Mouse (Mus musculus): ENCODE results near the gene Ddx39.

Gene Ddx39

DNA sequence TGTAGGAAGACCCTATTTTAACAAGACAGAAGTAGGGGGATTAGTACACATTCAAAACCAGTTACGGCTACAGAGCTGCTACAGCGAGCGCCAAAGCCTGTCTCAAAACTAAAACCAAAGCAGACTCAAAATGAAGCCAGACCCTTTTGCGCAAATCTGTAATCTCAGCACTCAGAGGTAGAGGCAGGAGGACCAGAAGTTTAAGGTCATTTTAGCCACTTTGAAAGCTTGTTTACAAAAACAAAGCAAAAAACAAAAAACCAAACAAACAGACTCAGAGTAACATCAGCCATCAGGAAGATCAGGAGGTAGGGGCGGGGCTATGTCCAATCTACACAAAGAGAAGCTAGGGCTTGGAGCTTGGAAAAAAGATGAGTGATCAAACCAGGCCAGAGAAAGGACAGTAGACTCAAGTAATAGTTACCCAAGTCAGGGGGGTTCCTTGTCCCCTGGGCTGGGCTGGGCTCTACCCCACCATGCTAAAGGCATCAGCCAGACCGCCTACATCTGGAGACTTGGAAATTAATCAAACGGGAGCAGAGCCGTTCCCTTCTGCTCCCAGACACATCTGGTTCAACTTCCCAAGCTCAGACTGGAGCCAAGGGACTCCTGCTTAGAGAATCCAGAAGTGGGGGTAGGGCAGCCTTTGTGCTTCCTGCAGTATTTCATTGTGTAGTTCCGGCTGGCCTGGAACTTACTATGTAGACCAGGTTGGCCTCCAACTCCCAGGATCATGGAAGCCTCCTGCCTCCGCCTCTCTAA lies 24.2 kb downstream of the Ddx39 start:
- no peak for DNase-seq

- no peak for DNase-seq
Measured at GRCm38 (mm10) chr8:83739711-83740468, 24.9 kb downstream of the Ddx39 start.

DNA sequence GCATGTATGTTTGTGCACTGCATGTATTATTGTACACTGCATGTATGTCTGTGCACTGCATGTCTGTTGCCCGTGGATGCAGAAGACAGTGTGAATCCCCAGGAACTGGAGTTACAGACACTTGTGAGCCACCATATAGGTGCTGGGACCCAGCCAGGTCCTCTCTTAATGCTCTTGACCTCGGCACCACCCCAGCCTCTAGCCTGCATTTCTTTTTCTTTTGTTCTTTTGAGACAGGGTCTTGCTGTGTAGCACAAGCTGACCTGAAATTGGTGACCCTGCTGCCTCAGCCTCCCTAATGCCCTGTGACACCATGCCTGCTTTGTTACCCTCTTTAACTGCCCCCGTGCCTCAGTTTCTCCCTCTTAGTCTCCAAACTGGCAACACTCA lies 25.6 kb downstream of the Ddx39 start:
- no peak for DNase-seq

DNA sequence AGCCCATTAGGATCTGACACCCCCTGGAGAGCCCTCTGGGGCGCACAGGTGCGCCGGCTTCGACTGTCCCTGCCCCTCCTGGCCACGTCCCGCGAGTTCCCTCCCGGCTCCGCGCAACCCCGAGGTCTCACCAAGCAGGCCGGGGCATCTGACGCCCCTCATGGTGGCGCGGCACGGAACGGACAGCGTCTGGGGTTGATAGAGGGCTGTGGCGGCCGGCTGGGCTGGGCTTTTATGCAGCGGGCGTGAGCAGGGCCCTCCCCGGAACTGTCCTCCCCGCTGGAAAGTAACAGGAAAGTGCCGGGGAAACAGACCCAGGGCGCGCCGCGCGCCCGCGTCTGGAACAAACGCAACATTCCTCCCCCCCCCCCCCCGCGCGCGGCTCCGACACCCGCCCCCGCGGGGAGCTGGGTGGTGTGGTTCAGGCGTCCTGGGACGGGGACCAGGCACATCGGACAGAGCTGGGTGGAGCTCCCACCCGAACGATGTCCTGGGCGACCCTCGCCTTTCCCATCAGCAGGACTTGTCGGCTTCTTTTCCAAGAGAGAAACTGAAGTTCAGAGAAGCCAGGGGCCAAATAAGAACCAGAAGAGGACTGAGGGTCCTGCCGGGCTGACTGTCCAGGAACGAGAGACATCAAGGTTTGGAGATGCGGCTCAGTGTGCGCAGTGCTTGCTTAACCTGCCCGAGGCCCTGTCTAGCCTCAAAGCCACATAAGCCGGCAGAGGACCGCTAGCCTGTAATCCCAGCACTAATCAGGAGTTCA lies 26.2 kb downstream of the Ddx39 start, which contains the start of gene Adgre5:
Gene Adgre5, minus strand, starts transcription at position 351 of the 766 bp plus-strand sequence.
- DNase-seq = peak; percentile 66

GRCm38 (mm10) chr8:83741849-83742655 lies 27.1 kb downstream of the Ddx39 start:
- DNase-seq = no peak

GRCm38 (mm10) chr8:83742968-83743367 lies 28.0 kb downstream of the Ddx39 start:
- no peak for DNase-seq

GRCm38 (mm10) chr8:83744070-83744469 lies 29.1 kb downstream of the Ddx39 start:
- peak; percentile 50 for DNase-seq

DNA sequence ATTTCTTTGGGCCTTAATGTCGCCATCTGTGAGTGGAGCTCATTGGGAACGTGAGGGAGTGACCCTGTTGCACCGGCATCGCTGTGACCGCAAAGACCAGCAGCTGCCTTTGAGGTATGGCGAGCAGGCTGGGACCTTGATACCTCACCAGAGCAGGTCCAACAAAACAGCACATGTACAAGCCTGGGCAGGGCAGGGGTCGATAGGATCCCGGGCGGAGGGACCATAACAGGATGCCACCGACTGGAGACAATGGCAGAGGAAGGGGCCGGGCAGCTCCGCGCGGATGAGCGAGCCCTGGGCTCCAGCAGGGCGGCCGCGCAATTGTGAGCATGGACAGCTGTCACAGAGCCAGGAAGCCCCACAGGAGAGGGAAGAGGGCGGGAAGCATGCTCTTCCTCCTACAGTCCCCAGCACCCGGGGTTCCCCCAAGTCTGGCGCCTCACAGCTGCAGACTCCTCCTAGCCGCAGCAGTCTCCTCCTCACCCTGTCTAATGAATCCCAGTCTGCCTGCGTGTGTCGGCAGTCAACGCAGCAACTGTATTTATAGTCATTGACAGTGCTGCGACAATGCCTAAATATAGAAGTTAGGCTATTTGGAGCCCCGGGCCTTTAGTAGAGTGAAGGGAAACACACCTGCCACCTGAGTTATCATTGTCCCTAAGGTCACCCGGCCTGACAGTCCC lies 32.8 kb downstream of the Ddx39 start:
- DNase-seq = peak; percentile 70

DNA sequence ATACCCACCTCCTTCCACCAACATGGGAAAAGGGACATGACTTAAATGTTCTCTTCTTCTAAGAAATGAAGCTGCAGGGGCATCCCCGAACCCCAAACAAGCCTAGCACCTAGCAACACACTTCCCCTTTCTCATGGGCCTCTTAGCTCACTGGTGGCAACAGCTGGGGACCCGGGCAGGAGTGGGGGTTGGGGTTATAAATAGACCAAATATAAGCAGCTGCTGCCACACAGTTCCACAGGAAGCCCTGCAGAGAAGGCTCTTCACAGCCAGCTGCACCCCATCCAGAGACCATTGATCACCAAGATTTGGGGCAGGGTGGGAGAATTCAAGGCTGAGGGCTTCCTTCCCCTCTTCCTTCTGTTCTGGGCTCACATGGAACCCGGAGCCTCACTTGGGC lies 33.7 kb downstream of the Ddx39 start:
- DNase-seq = peak; percentile 26

DNA sequence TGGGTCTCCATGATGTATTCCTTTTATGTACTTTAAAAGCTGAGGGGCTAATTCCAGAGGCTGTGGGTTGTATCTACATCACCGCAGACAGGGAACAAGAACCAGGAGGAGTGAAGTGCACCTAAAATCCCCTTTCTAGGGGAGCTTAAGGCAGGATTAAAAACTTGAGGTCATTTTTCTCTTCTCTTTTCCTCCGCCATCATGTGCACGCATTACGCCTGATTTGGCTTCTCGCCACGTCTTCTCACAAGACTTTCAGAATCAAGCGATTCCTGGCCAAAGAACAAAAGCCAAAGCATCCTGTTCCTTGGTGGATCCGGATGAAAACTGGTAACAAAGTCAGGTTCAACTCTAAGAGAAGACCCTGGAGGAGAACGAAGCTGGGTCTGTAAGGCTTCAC lies 34.3 kb downstream of the Ddx39 start:
- no peak for DNase-seq

GRCm38 (mm10) chr8:83754149-83754548 lies 39.2 kb downstream of the Ddx39 start:
- DNase-seq = no peak

DNA sequence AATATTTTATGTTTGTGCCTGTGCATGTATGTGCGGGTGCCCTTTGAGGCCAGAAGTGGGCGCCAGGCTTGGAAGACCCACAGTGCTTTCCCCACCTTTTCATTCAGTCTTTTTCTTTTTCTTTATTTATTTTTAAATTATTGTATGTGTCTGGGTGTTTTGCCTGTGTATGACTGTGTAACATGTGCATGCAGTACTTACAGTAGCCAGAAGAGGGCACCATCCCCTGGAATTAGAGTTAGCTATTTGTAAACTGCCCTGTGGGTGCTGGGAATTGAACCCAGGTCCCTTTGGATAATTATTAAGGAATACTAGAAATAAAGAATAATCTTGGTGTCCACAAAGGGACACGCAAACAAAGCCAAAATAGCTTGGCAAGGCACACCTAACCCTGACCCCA lies 41.3 kb downstream of the Ddx39 start:
- no peak for DNase-seq

DNA sequence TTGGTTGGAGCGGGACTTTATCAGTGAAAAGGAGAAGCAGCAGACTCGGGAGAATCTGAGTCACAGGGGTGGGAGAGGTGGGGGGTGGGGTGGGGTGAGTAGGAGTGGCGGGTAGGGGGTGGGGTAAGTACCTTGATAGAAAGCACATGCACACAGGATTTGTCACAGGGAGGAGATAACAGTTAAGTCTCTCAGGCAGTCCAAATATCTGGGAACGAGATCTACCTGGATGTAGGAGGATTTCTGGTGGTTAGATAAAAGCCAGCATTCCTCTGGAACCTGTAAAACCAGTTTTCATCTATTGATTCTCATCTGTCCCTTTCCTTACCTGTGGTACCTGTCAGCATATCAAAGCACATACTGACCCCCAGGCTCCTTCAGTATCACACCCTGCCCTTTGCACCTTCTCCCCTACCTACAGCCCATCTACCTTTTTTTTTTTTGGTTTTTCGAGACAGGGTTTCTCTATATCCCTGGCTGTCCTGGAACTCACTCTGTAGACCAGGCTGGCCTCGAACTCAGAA lies 42.2 kb downstream of the Ddx39 start:
- no peak for DNase-seq

DNA sequence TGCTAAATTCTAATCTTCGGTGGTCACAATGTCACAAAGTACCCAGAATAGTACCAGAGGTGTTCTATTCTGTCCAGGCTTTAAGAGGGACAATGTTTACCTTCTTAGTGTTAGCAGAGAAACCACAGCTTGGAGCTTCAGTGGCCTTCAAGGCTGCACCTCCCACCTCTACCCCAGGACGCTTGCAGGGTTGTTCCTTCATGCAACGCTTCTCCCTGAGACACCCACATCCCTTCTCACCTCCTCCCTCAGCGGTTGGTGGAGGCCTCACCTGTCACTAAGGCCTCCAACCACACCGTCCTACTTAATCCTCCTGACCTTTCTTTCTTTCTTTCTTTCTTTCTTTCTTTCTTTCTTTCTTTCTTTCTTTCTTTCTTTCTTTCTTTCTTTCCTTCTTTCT lies 43.3 kb downstream of the Ddx39 start:
- DNase-seq = no peak

DNA sequence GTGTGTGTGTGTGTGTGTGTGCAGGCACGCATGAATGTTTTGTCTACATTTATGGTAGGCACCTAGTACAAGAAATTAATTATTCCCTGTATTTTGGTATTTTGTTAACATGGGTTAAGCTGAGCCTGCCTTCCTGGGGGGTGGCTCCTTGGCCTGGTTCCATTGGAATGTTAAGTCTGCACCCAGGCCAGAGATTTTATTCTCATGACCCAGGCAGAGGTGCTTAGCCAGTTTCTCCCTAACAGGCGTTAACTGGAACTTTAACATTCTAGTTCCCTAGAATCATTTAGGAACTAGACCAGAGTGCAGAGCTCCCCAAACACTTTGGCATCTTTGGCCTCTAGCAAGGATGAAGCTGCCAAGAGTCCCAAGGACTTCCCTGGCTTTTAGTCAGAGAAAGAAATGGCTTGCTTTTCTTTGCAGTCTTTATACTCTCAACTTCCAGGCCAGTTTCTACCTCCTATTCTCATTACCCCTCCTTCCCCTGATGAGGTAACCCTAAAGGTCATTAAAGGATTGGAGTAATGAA lies 44.3 kb downstream of the Ddx39 start:
- peak; percentile 41 for DNase-seq

DNA sequence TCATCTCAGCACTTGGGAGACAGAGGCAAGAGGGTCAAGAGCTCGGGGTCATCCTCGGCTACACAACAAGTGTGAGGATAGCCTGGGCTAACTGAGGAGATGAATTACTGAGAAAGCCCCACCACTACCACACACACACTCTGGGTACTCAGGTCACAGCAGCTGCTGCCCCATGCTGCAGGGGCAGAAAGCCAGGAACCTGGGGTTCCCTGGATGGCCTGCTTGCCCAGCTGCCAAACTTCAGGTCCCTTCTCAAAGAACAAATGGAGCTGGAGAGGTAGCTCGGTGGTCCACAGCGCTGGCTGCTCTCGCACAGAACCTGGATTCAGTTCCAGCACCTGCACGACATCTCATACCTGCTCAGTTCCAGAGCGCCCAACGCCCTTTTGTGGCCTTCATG lies 49.1 kb downstream of the Ddx39 start:
- no peak for DNase-seq

DNA sequence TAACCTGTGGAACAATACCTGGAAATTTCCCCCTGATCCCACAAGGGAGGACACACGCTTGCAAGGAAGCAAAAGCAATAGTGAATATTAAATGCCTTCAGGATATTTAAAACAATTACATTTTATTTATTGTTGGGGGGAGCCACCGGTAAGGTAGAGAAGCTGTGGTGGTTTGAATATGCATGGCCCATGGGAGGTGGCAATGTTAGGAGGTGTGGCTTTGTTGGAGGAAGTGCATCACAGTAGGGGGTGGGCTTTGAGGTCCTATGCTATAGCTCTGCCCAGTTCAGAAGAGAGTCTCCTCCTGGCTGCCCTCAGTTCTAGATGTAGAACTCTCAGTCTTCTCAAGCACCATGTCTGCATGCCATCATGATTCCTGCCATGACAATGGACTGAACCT lies 49.7 kb downstream of the Ddx39 start:
- DNase-seq = no peak

DNA sequence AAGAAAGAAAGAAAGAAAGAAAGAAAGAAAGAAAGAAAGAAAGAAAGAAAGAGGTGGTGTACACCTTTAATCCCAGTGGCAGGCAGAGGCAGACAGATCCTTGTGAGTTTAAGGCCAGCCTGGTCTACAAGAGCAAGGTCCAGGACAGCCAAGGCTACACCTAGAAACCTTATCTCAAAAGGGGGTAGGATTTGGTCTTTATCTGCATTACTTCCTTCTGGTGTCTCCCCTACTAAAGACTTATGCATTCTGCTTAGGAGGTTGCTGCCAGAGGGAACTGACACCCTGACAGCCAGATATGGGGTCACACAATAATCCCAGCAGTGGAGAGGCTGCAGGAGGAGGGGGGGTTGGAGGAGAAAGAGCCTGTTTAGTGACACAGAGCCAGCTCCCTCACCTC lies 50.7 kb downstream of the Ddx39 start:
- DNase-seq = no peak

- DNase-seq = no peak
Measured at GRCm38 (mm10) chr8:83767442-83767841, 52.5 kb downstream of the Ddx39 start.

DNA sequence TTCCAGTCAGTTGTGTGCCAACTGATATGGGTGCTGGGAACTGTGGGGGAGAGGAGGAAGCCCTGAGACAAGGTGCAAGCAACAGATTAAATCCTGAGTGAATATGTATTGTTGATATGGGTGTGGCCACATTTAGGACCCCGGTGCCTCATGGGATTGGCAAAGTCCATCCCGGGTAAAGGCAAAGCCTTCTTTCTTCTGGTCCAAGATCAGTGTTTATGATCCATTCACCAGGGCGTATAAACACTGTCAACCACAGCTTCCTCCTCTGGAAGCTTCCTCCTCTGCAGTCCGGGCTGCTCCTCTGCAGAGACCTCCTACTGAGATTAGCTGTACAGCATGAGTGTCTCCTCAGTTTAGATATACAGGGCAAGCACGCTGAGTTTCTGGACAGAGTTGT lies 53.5 kb downstream of the Ddx39 start:
- no peak for DNase-seq

DNA sequence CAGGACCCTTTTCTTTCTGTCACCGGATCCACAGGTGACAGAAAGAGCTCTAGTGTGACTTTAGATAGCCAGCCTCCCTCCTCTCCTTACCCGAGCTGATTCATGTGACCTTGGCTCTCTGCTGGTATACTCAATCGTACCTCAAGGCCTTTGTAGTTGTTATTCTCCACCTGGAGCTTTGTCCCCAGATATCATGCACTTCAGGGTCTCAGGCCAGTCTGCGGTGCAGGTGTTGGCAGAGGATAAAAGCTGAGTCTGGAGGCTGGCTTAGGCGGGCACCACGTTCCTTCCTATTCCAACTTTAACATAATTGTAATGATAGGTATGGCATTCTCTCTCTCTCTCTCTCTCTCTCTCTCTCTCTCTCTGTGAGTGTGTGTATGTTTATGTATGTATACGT lies 54.7 kb downstream of the Ddx39 start:
- no peak for DNase-seq

DNA sequence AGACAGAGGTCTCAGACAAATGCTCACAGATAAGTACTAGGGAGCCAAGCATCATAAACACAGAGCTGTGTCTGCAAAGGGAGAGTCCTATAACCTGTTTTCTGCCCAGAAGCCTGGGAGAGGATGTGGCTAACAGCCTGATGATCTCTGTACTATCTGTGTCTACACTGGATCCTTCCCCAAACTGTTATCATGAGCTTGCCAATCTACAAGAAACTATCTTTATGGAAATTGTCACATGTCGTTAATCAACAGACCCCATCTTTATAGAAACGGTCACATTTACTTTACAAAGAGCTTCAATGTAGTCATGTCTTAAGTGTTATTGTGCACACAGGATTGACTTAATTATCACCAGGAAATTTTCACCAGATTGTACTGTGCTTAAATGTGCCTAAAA lies 55.7 kb downstream of the Ddx39 start:
- DNase-seq = no peak
